Mouse (Mus musculus) adrenal gland, adult (tissue): ENCODE data around the gene Mapk9.

Experiments used
- DNase-seq, 2 experiments: peaks; one replicate each; pipeline ENCODE4 v3.0.0; 2022 to 2023; ENCODE audit warnings: low spot score in 1 of 2; ENCODE audit not compliant: inconsistent age in 2 of 2

Gene Mapk9

DNA sequence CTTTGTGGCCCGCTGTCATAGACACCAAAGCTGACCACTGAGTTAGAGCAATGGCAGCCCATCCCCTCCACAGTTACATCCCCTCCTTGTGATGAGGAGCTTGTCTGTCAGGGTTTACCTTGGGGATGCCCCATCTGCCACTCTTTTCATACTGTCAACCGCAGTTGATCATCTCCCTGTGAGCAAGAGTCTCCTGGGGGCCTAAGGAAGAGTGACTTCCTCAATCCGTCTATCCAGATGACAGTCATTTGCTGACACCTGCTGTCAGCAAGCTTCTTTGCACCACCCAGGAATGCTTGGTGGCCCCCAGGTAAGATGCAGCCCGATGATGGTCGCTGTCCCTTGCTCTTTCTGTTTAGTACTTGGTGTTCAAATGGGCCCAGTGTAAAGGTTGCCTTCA, 41.9 kb downstream of the Mapk9 start:
- no peak for DNase-seq

DNA sequence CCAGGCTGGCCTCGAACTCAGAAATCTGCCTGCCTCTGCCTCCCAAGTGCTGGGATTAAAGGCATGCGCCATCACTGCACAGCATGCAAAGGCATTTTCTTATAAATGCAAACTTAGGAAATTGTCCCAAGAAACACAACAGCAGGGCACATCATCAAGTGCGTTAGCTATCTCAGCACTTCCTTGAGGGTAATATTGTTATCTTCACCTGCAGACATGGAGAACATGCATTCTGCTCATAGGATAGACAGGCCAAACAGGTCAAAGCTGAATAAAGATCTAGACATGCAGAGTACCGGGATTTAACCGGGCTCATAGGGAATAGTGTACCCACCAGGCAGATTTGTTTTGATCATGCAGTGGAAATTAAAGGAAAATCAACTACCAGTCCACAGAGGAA, 45.4 kb downstream of the Mapk9 start:
- DNase-seq = no peak

DNA sequence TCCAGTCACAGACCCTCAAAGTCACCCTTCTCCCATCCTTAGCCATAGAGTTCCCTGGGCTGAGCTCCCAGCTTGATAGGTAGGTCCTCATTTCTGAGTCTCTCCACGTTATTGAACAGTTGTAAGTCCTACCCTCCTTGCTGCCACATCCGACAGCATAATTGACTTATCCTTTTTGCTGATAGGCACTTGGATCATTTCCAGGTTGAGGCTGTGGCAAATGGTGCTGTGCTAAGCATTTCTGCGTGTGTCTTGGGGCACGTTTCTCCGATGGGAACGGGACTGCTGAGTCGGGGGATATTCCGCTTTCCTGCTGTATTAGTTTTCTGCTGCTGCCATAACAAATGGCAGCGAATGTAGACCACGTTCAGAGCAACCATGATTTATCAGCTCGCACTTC, 47.3 kb downstream of the Mapk9 start:
- no peak for DNase-seq

GRCm38 (mm10) chr11:49895966-49896590, 49.5 kb downstream of the Mapk9 start:
- DNase-seq = no peak

DNA sequence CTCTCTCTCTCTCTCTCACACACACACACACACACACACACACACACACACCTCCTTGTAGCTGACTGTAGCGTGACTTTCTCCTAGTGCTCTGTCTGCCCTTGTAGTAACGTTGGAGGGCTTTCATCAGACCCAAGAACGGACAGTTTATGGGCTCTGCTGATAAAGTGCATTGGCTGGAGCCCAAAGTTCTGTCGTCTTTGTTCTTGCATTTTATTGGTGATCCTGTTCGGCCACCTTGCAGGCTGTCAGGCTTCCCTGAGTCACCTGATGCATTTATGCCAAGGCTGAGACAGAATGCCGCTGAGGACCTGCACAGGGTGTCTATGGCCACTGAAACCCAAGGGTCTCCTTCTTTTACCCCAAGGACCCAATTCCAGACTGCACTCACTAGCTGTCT, 53.5 kb downstream of the Mapk9 start:
- peak; percentile 74 to 87 for DNase-seq

DNA sequence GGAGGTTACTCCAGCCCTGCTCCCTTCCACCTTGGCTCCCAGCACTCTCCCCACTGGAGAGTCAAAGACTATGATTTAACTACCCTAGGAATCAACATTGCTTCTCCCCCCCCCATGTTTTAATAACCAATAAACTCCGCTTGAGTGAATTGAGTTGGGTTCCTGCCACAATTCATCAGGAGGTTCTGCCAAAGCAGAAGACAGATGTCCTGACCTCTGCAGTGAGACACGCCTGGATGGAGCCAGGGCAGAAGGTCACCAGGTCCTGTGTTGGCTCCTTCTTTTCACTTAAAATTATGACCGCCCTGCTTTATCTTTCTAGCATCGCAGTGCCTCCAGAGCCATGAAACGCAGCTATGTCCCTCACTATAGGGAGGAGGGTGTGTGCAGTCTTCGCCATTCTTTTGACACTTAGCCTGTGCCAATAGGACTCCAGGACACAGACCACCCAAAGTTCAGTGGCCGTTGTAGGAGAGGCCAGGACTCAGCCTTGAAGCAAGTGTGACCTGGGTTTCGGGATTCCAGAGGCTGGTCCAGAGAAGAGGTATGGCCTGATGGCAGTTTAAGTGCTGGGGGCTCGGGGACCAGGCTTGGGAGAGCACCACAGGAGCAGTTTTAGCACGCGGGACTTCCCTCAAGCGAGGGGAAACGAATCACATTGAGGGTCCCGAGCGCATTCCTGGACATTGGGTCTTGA, 54.6 kb downstream of the Mapk9 start:
- no peak for DNase-seq

- peak; percentile 77 to 90 for DNase-seq
Observed at GRCm38 (mm10) chr11:49901659-49902458, 55.3 kb downstream of the Mapk9 start, which contains the start of gene Rasgef1c. Gene Rasgef1c (plus strand): TSS chr11:49901835.

DNA sequence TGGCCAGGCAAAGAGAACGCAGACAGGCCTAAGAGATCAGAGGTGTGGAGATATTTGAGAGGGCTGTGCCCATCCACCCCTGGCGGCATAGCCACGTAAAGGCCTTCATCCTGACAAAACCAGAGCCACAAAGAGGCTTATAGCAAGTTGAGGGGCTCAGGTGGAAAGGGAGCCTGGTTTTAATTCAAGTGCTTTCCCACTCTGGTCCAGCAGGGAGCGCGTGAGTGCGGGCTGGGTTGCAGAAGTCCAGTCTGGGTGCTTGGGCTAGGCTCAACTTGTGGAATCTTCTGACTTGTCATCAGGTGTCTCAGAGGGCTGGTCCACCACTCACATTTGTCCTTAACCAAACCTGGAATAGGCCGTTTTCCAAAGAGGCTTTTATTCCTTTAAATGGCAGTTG, 56.8 kb downstream of the Mapk9 start:
- peak; percentile 60 to 92 for DNase-seq

GRCm38 (mm10) chr11:49918521-49919180, 72.1 kb downstream of the Mapk9 start:
- DNase-seq = no peak

DNA sequence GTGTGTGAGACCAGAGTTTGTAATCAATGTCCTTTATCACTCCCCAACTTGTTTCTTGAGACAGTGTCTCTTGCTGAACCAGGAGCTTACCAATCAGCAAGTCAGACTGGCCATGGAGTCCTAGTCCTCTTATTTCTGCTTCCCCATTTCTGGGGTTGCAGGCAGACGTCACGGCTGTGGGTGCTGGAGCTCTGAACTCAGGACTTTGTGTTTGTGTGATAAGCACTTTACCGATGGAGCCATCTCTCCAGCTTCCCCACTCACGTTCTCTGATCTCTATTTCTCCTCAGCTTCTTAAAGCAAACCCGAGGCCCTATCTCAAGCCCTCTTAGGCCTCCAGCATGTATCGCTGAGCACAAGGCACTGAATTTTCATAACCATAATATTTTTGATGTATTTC, 72.8 kb downstream of the Mapk9 start:
- no peak for DNase-seq

- no peak for DNase-seq
Observed at GRCm38 (mm10) chr11:49923539-49923938, 77.0 kb downstream of the Mapk9 start.

- DNase-seq = no peak
Observed at GRCm38 (mm10) chr11:49926183-49926582, 79.6 kb downstream of the Mapk9 start.

DNA sequence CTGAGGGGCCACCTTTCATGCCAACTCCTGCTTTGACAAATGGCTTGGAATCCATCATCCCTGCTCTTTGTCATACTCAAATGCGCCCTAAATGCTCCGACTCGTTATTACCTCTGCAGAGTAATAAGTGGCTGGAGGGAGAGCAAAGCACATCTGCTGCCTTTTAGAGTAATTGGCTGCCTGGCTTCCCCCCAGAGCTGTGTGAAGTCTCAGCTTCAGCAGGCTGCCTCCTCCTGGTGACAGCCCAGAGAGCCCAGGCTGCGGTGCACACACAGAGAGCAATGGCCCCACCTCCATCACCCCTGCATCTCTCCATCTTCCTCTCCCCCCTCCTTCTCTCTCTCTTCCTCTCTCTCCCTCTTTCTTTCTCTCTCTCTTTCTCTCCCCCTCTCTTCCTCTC, 80.6 kb downstream of the Mapk9 start:
- DNase-seq = no peak

- DNase-seq = no peak
Observed at GRCm38 (mm10) chr11:49927670-49928069, 81.1 kb downstream of the Mapk9 start.

DNA sequence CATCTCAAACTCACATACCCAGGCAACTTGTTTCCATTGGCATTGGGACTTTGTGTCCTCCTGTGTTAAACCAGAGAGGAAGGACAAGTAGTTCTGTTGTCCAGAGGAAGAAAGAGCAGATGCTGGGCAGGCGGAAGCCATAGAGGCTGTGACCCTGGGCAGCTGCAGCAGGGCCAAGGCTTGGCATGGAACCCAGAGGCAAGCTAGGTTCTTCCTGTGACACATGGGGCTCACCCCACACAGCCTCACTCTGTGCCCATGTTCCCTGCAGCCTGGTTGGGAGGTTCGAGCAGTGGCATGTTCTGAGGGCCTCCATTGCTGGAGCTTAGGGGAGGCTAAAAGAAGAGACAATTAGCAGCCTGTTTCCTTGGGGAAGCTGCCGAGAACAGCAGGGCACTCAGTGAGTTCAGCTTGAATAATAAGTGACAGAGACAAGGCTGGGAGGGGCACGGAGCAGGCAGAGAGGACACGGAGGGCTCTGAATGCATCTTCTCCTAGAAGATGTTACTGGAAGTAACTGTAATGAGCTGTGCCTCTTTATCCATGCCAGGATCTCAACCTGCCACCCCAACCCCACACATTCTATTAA, 84.6 kb downstream of the Mapk9 start:
- DNase-seq = peak; percentile 58 to 70

GRCm38 (mm10) chr11:49931853-49932252, 85.3 kb downstream of the Mapk9 start:
- peak; percentile 30 to 51 for DNase-seq

DNA sequence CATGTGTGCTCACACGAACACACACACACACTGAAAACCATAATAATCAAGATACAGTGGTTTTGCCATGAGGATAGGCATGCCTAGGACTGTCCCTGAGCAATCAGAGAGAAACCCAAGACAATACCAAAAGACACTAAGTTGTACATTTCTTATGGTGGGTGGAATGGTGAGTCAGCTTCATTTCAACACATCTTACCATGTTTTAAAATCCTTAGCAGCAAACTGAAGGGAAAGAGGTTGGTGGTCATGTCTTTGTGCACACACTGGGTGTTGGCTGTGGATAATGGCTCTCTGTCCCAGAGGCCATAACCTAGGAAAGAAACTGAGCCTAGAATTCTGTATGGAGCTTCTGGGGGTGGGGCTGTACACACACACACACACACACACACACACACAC, 87.3 kb downstream of the Mapk9 start:
- DNase-seq = no peak

- no peak for DNase-seq
Observed at GRCm38 (mm10) chr11:49934322-49934721, 87.8 kb downstream of the Mapk9 start.
